ENCODE assay signal across 14 mouse cellular contexts in genomic region chr1:130926484-130926883, GRCm38 (mm10). TPM values are rescaled to one million over a fixed set of nuclear protein-coding genes. Genes with fewer than 3 reads are reported as not detected.
A peak's percentile ranks its signal among the peaks of the same experiment; 100 is the strongest.
DNase-seq lines count a peak whose midpoint lies in the region; ATAC-seq and TF ChIP-seq lines count a peak whose summit lies in the region.
"Had no signal": no experiment of that assay in that cellular context is flagged by ENCODE, and none has a peak within 500 bp of the region (broad histone marks: within the 10 kb centered on the region; RNA-seq: fewer than 3 reads in every experiment).

No protein-coding gene starts in this region.

- H3K4me2 ChIP-seq in kidney, embryonic 15.5 days, result no peak overlapping the region
- H3K4me2 ChIP-seq: forebrain, embryonic 12.5 days; liver, embryonic 15.5 days; stomach, embryonic 15.5 days had no signal

- H3K27ac ChIP-seq in kidney, embryonic 15.5 days, result no peak overlapping the region
- H3K27ac ChIP-seq: forebrain, embryonic 12.5 days; liver, embryonic 15.5 days; stomach, embryonic 15.5 days had no signal

- no peak for ATAC-seq in kidney, embryonic 15.5 days (replicated peaks; ENCODE audit: low FRiP score)
- ATAC-seq in G1E (ENCODE audit: extremely low read depth, insufficient number of reproducible peaks, low FRiP score, poor library complexity, severe bottlenecking), result no peak
- ATAC-seq in neutrophil, adult 5-6 weeks (ENCODE audit: extremely low read depth, insufficient number of reproducible peaks, low FRiP score, poor library complexity, severe bottlenecking), result peak; percentile 64; the same call in 1 of the 2 replicates
- no peak for ATAC-seq in activated CD4-positive, CD25-positive, alpha-beta regulatory T cell, adult 4 months

- DNase-seq in kidney, adult 9 months, result peak; percentile 14
- DNase-seq in A20 (ENCODE audit: low read depth, low spot score) (peak; percentile 55), G1E (ENCODE audit: low spot score) (no peak)
- DNase-seq in neural tube, embryonic 10.5 days (ENCODE audit: extremely low spot score, low spot score), result no peak
- no peak for DNase-seq in right cerebral cortex, postnatal 14 days
- DNase-seq: gastrocnemius, postnatal 36 days had no signal

- no peak overlapping the region for H3K4me3 ChIP-seq in kidney, embryonic 15.5 days (replicated peaks)
- no peak overlapping the region for H3K4me3 ChIP-seq in G1E (ENCODE audit: low read depth, low read length)
- H3K4me3 ChIP-seq: forebrain, embryonic 12.5 days; liver, embryonic 15.5 days; stomach, embryonic 15.5 days had no signal

- no peak overlapping the region for H3K9ac ChIP-seq in kidney, embryonic 15.5 days
- H3K9ac ChIP-seq: forebrain, embryonic 12.5 days; liver, embryonic 15.5 days; stomach, embryonic 15.5 days had no signal

- H3K4me1 ChIP-seq in kidney, embryonic 15.5 days, result no peaks in the 10 kb centered on the region
- no peaks in the 10 kb centered on the region for H3K4me1 ChIP-seq in G1E (ENCODE audit: insufficient read depth, low read depth, low read length)
- H3K4me1 ChIP-seq: forebrain, embryonic 12.5 days; liver, embryonic 15.5 days; stomach, embryonic 15.5 days had no signal

- H3K27me3 ChIP-seq in kidney, embryonic 15.5 days, result no peaks in the 10 kb centered on the region
- peaks cover 5% of the 10 kb centered on the region for H3K27me3 ChIP-seq in G1E (ENCODE audit: insufficient read depth, low read length)
- H3K27me3 ChIP-seq: forebrain, embryonic 12.5 days; liver, embryonic 15.5 days; stomach, embryonic 15.5 days had no signal

- no peaks in the 10 kb centered on the region for H3K9me3 ChIP-seq in kidney, embryonic 15.5 days (replicated peaks)
- H3K9me3 ChIP-seq in G1E (replicated peaks), result no peaks in the 10 kb centered on the region
- H3K9me3 ChIP-seq: forebrain, embryonic 12.5 days; liver, embryonic 15.5 days; stomach, embryonic 15.5 days had no signal

- 0 out of 2 replicates have a peak, but pooled peaks have one; percentile 22 for TF ChIP-seq CTCF in G1E (IDR thresholded peaks at IDR 0.05; ENCODE audit: low read depth, low read length)

- H3K36me3 ChIP-seq in kidney, embryonic 15.5 days, result no peaks in the 10 kb centered on the region
- no peaks in the 10 kb centered on the region for H3K36me3 ChIP-seq in G1E (replicated peaks)
- H3K36me3 ChIP-seq: forebrain, embryonic 12.5 days; liver, embryonic 15.5 days; stomach, embryonic 15.5 days had no signal

RNA-seq across cellular contexts. Expression of gene Il19, which starts 13.4 kb away (rescaled TPM):
- polyA plus RNA-seq in kidney, embryonic 15.5 days (2015; fragmentation: Nextera tagmentation; extraction: Ambion mirVana), result 0.18 TPM in 1 of 2 replicates, not detected in the other
- total RNA-seq in G1E (2014; fragmentation: Nextera tagmentation), result not detected in 2 replicates
- total RNA-seq in G1E (2017), result 0.17 TPM in 1 of 2 replicates, not detected in the other
- polyA plus RNA-seq in G1E (2012), result not detected in 2 replicates
- not detected in 2 replicates for total RNA-seq in neutrophil, adult 5-6 weeks (2017)
- not detected for polyA plus RNA-seq in activated CD4-positive, CD25-positive, alpha-beta regulatory T cell, adult 4 months (2017; shearing (Covaris generic))
- total RNA-seq: gastrocnemius, postnatal 36 days; hematopoietic stem cell, adult 5-6 weeks had no signal
- polyA plus RNA-seq: forebrain, embryonic 12.5 days; liver, embryonic 15.5 days; stomach, embryonic 15.5 days had no signal

RNA-seq across cellular contexts. Expression of gene Il20, which starts 15.2 kb away (rescaled TPM):
- not detected in 2 replicates for polyA plus RNA-seq in kidney, embryonic 15.5 days (2015; fragmentation: Nextera tagmentation; extraction: Ambion mirVana)
- total RNA-seq in G1E (2014; fragmentation: Nextera tagmentation), result not detected in 2 replicates
- 0.12 TPM in 1 of 2 replicates, not detected in the other for total RNA-seq in G1E (2017)
- not detected in 2 replicates for polyA plus RNA-seq in G1E (2012)
- total RNA-seq in neutrophil, adult 5-6 weeks (2017), result 0.74 TPM in 1 of 2 replicates, not detected in the other
- polyA plus RNA-seq in activated CD4-positive, CD25-positive, alpha-beta regulatory T cell, adult 4 months (2017; shearing (Covaris generic)), result not detected
- total RNA-seq: gastrocnemius, postnatal 36 days; hematopoietic stem cell, adult 5-6 weeks had no signal
- polyA plus RNA-seq: forebrain, embryonic 12.5 days; kidney, embryonic 14.5 days; liver, embryonic 15.5 days; stomach, embryonic 15.5 days had no signal

RNA-seq across cellular contexts. Expression of gene Il24, which starts 39.2 kb away (rescaled TPM):
- polyA plus RNA-seq in kidney, embryonic 15.5 days (2015; fragmentation: Nextera tagmentation; extraction: Ambion mirVana), result 0.13 TPM in 1 of 2 replicates, not detected in the other
- total RNA-seq in G1E (2014; fragmentation: Nextera tagmentation) (not detected in 2 replicates), G1E (2017) (not detected in 2 replicates)
- not detected in 2 replicates for polyA plus RNA-seq in G1E (2012)
- not detected in 2 replicates for total RNA-seq in neutrophil, adult 5-6 weeks (2017)
- not detected for polyA plus RNA-seq in activated CD4-positive, CD25-positive, alpha-beta regulatory T cell, adult 4 months (2017; shearing (Covaris generic))
- total RNA-seq: gastrocnemius, postnatal 36 days; hematopoietic stem cell, adult 5-6 weeks had no signal
- polyA plus RNA-seq: forebrain, embryonic 12.5 days; kidney, embryonic 14.5 days; liver, embryonic 15.5 days; stomach, embryonic 15.5 days had no signal

Comparison
In these comparisons a context has a peak if more than half of its experiments do, and no peak if none do; other contexts are left out.
1. DNase-seq: peak in kidney, adult 9 months (single experiment) and A20 (single experiment); none in G1E (single experiment), neural tube, embryonic 10.5 days (single experiment) and right cerebral cortex, postnatal 14 days (single experiment).